Mouse (Mus musculus): ENCODE data around the gene Lsm7. TPM values are rescaled to one million over a fixed set of nuclear protein-coding genes. Genes with fewer than 3 reads are reported as not detected.

The Lsm7 gene
- polyA plus RNA-seq (2014; fragmentation: Illumina TruSeq; extraction: RNeasy Lipid Tissue Mini Kit (QIAGEN cat#74804); ENCODE audit: low read depth, low replicate concordance), result 71.8 TPM

DNA sequence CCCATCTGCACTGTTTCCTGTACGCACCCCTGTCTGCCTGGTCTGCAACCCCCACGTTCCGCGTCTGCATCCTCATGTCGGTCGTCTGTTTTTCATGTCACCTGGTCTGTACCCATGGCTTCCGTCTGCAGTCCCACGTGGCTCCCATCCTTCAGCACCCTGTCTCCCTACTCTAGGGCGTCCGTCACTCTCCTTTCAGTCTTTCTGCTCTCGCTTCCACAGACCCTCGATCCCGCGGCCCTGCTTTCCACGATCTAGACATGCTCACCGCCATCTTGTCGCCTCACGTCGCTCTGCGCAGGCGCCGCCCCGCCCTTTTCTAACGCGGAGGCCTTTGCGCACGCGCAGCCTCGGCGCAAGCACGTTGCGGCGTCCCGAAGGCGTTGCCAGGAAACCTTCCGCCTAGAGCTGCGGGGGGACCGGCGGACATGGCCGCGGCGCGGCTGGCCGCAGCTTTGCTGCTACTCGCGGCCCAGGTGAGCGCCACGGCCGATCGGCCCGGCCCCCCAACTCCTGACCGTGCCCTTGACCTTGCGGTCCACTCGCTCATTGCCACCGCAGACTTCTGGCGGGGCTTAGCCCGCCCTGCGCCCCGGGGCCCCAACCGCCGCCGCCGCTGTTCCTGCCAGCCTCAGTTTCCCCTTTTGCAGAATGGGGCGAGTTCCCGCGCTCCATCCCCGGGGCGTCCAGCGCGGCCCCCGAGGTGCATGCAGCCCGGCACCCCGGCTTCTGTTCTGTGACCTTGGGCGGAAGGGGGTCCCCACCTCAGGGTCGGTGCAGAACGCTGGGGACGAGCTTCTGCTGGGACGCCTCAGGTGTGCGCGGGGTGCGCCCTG, at the start of gene Lsm7, which contains the start of gene Sppl2b:
Lsm7 (minus strand) TSS at position 297 of the 836 bp plus-strand sequence.
Sppl2b (plus strand) TSS at position 363 of the 836 bp plus-strand sequence.

DNA sequence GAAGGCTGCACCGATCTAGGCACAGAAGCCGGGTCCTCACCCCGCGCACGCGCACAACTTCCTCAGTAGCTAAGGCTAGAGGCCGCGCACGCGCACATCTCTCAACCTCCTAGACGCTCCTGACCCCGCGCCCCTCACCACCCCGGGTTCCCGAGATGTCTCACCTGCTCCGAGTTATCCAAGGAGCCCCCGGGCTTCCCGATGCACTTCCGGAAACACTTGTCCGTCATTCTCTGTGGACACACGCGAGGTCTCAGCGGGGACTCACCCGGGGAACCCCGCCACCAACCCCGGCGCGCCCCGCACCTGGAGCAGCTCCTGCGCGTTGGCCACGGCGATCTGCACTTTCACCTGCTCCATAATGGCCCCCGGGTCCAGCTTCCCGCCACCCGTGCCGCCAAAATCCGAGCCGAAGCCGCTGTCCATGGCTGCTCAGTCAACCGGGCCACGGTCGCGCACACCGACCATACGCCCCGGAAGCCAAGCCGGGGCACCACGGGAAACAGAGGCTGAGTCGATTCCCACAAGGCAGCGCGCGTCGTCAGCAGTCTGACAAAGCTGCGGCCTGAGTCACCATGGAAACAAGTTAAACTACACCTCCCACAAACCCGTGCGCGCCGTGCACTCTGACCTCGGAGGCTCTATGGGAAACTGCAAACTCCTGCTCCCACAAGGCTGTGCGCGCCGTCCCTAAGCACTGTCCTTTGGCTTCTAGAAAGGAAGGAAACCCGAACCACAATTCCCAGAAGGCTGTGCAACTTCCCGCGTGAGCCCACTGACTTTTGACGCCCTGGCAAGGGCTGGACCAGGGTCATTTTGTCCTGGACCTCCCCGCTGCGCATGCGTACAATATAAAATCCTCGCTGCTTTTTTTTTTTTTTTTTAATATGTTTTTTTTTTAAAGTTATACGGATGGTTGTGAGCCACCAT, 45.6 kb upstream of the Lsm7 start, which contains the start of gene Timm13:
Timm13 (minus strand) TSS at position 652 of the 930 bp plus-strand sequence.

DNA sequence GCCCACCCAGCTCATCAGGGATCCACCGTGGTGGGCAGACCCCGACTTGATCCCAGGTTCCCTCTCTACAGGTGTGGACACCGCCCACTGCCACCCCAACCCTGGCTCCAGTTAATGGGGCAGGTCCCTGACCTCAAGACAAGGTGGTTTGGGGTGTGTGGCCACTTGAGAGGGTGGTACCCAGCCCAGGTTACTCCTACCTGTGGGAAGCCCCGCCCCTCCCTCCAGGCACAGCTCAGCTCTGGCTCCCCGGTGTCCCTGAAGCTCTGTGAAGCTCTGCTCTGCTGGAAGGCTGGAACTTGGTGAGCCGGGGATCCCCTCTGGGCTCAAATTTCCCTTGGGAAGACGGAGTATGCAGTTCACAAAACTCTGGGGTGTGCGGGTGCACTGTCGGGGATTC, 16.6 kb upstream of the Lsm7 start, which contains the start of gene Tmprss9:
Tmprss9 (plus strand) TSS at position 268 of the 400 bp plus-strand sequence.

DNA sequence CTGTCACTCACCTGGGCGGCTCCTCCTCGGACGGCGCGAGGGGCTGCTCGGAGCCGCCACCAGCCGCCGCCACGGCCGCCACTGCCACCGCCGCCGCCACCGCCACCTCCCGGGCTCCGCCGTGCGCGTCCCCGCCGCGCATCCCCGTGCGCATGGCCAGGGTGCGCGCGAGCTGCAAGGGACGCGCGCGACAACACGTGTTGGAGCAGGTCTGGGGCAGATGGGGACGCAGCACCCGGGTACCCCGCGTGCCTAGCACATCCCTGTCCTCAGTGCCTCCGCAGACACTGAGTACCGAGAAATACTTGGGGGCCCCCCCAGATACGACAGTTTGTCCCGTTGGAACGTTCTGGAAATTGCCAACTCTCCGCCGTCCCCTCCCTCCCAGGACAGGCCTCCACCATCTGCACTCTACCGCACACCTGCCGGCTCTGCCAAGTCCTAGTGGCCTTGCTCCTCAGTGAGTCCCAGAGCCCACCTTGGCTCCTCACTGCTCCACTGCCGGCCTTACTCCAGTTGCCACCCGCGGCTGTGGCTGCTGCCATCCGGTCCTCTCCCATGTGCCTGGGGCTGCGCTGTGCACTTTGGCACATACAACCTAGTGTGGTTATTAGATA, 11.0 kb downstream of the Lsm7 start, which contains the start of gene Lingo3:
Lingo3 (minus strand) TSS at position 109 of the 617 bp plus-strand sequence.

DNA sequence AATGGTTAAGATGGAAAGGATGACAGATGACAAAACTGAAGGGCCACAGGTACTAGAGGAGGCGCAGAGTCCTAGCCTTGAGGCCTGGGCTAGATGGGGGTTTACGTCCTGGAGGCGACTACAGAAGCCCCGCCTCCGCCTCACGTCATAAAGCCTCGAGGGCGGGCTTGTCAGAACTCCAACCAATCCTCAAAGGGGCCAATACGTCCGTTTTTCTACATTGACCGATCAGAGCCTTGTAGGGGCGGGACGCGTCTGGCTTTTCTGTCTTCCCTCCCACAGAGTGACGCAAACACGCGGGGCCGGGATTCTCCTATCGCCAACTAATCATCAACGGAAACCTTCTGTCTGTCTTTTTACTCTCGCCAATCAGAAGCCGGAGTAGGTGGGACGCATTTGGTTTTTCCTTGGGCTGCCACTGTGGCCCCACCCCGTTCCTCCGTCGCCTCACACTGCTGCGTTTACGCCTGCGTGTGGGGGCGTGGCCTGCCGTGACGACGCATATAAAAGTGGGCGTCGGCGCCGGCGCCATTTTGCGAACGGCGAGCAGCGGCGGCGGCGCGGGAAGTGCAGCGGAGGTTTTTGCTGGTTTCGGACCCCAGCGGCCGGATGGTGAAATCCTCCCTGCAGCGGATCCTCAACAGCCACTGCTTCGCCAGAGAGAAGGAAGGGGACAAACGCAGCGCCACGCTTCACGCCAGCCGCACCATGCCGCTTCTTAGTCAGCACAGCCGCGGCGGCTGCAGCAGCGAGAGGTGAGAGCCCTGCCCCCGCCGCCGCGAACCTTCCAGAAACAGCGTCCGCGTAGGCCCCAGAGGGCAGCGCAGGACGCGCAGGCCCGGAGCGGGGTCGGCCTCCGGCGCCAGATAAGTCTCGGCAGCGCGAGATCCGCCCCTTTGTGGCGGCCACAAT, 28.6 kb downstream of the Lsm7 start, which contains the start of gene Oaz1:
Oaz1 (plus strand) TSS at position 506 of the 912 bp plus-strand sequence.

DNA sequence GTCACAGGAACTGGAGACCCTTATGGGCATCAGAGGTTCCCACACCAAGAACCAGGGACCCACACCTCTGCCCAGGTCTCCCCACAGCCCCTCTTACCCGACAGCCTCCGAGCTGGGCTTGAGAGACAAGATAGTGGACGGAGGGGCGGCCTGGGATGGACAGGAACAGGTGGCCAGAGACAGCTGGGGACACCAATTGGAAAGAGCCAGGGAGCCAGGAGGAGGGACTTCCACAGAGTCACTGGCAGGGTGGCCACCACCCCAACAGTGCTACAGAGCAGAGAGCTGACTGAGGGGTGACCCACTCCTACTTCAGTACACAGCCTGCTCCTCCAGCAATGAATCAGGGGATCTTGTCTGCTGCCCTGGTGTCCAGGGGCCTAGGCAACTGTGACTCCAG, 41.6 kb downstream of the Lsm7 start, which contains the start of gene Jsrp1:
Jsrp1 (minus strand) TSS at position 133 of the 400 bp plus-strand sequence.

DNA sequence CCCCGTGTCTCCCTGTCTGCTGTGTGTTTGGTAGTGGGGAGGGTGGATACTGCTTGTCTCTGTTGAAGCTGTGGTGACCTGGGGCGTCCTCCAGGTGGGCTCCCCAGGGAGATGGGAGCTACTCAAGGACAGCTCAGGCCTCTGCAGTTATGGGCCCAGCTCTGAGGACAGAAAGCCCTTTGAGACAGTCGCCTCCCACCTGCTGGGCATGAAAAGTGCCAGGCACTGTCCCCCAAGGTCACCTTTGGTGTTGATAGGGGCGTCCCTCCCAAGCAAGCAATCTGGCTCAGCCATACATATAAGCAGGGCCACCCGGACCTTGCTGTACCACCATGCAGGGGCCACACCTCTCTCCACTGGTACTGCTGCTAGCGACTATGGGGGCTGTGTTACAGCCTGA, 50.1 kb downstream of the Lsm7 start, which contains the start of gene Amh:
Amh (plus strand) TSS at position 328 of the 400 bp plus-strand sequence.

Other genes starting within 250 kb of the Lsm7 start
- gene Gm49322, start 249.2 kb downstream of the Lsm7 start, polyA plus RNA-seq (2014; fragmentation: Illumina TruSeq; extraction: RNeasy Lipid Tissue Mini Kit (QIAGEN cat#74804); ENCODE audit: low read depth, low replicate concordance), result 0.50 TPM
- gene Csnk1g2, start 232.4 kb downstream of the Lsm7 start, polyA plus RNA-seq (2014; fragmentation: Illumina TruSeq; extraction: RNeasy Lipid Tissue Mini Kit (QIAGEN cat#74804); ENCODE audit: low read depth, low replicate concordance), result 87.7 TPM
- gene Btbd2, start 198.1 kb downstream of the Lsm7 start, polyA plus RNA-seq (2014; fragmentation: Illumina TruSeq; extraction: RNeasy Lipid Tissue Mini Kit (QIAGEN cat#74804); ENCODE audit: low read depth, low replicate concordance), result 42.0 TPM
- gene Mknk2, start 177.1 kb downstream of the Lsm7 start, polyA plus RNA-seq (2014; fragmentation: Illumina TruSeq; extraction: RNeasy Lipid Tissue Mini Kit (QIAGEN cat#74804); ENCODE audit: low read depth, low replicate concordance), result 159 TPM
- gene Mob3a, start 153.2 kb downstream of the Lsm7 start, polyA plus RNA-seq (2014; fragmentation: Illumina TruSeq; extraction: RNeasy Lipid Tissue Mini Kit (QIAGEN cat#74804); ENCODE audit: low read depth, low replicate concordance), result 5.6 TPM
- 17.2 TPM for gene Izumo4, start 153.0 kb downstream of the Lsm7 start, polyA plus RNA-seq (2014; fragmentation: Illumina TruSeq; extraction: RNeasy Lipid Tissue Mini Kit (QIAGEN cat#74804); ENCODE audit: low read depth, low replicate concordance)
- 44.0 TPM for gene Ap3d1, start 112.9 kb downstream of the Lsm7 start, polyA plus RNA-seq (2014; fragmentation: Illumina TruSeq; extraction: RNeasy Lipid Tissue Mini Kit (QIAGEN cat#74804); ENCODE audit: low read depth, low replicate concordance)
- 36.2 TPM for gene Dot1l, start 100.0 kb downstream of the Lsm7 start, polyA plus RNA-seq (2014; fragmentation: Illumina TruSeq; extraction: RNeasy Lipid Tissue Mini Kit (QIAGEN cat#74804); ENCODE audit: low read depth, low replicate concordance)
- gene Sf3a2, start 57.0 kb downstream of the Lsm7 start, polyA plus RNA-seq (2014; fragmentation: Illumina TruSeq; extraction: RNeasy Lipid Tissue Mini Kit (QIAGEN cat#74804); ENCODE audit: low read depth, low replicate concordance), result 24.0 TPM
- 33.0 TPM for gene Plekhj1, start 56.6 kb downstream of the Lsm7 start, polyA plus RNA-seq (2014; fragmentation: Illumina TruSeq; extraction: RNeasy Lipid Tissue Mini Kit (QIAGEN cat#74804); ENCODE audit: low read depth, low replicate concordance)
- not detected for gene Amh, start 50.0 kb downstream of the Lsm7 start, polyA plus RNA-seq (2014; fragmentation: Illumina TruSeq; extraction: RNeasy Lipid Tissue Mini Kit (QIAGEN cat#74804); ENCODE audit: low read depth, low replicate concordance)
- gene Jsrp1, start 41.7 kb downstream of the Lsm7 start, polyA plus RNA-seq (2014; fragmentation: Illumina TruSeq; extraction: RNeasy Lipid Tissue Mini Kit (QIAGEN cat#74804); ENCODE audit: low read depth, low replicate concordance), result 0.52 TPM
- gene Oaz1, start 28.6 kb downstream of the Lsm7 start, polyA plus RNA-seq (2014; fragmentation: Illumina TruSeq; extraction: RNeasy Lipid Tissue Mini Kit (QIAGEN cat#74804); ENCODE audit: low read depth, low replicate concordance), result 873 TPM
- 10.1 TPM for gene Lingo3, start 11.2 kb downstream of the Lsm7 start, polyA plus RNA-seq (2014; fragmentation: Illumina TruSeq; extraction: RNeasy Lipid Tissue Mini Kit (QIAGEN cat#74804); ENCODE audit: low read depth, low replicate concordance)
- 16.7 TPM for gene Sppl2b, start 66 bp upstream of the Lsm7 start, polyA plus RNA-seq (2014; fragmentation: Illumina TruSeq; extraction: RNeasy Lipid Tissue Mini Kit (QIAGEN cat#74804); ENCODE audit: low read depth, low replicate concordance)
- not detected for gene Tmprss9, start 16.6 kb upstream of the Lsm7 start, polyA plus RNA-seq (2014; fragmentation: Illumina TruSeq; extraction: RNeasy Lipid Tissue Mini Kit (QIAGEN cat#74804); ENCODE audit: low read depth, low replicate concordance)
- 109 TPM for gene Timm13, start 45.8 kb upstream of the Lsm7 start, polyA plus RNA-seq (2014; fragmentation: Illumina TruSeq; extraction: RNeasy Lipid Tissue Mini Kit (QIAGEN cat#74804); ENCODE audit: low read depth, low replicate concordance)
- gene Lmnb2, start 63.0 kb upstream of the Lsm7 start, polyA plus RNA-seq (2014; fragmentation: Illumina TruSeq; extraction: RNeasy Lipid Tissue Mini Kit (QIAGEN cat#74804); ENCODE audit: low read depth, low replicate concordance), result 4.1 TPM
- 7.3 TPM for gene Gadd45b, start 74.9 kb upstream of the Lsm7 start, polyA plus RNA-seq (2014; fragmentation: Illumina TruSeq; extraction: RNeasy Lipid Tissue Mini Kit (QIAGEN cat#74804); ENCODE audit: low read depth, low replicate concordance)
- 0.99 TPM for gene Gng7, start 159.7 kb upstream of the Lsm7 start, polyA plus RNA-seq (2014; fragmentation: Illumina TruSeq; extraction: RNeasy Lipid Tissue Mini Kit (QIAGEN cat#74804); ENCODE audit: low read depth, low replicate concordance)
- not detected for gene Diras1, start 170.5 kb upstream of the Lsm7 start, polyA plus RNA-seq (2014; fragmentation: Illumina TruSeq; extraction: RNeasy Lipid Tissue Mini Kit (QIAGEN cat#74804); ENCODE audit: low read depth, low replicate concordance)
- 13.6 TPM for gene Slc39a3, start 182.2 kb upstream of the Lsm7 start, polyA plus RNA-seq (2014; fragmentation: Illumina TruSeq; extraction: RNeasy Lipid Tissue Mini Kit (QIAGEN cat#74804); ENCODE audit: low read depth, low replicate concordance)
- 90.2 TPM for gene Sgta, start 205.0 kb upstream of the Lsm7 start, polyA plus RNA-seq (2014; fragmentation: Illumina TruSeq; extraction: RNeasy Lipid Tissue Mini Kit (QIAGEN cat#74804); ENCODE audit: low read depth, low replicate concordance)
- gene Thop1, start 214.8 kb upstream of the Lsm7 start, polyA plus RNA-seq (2014; fragmentation: Illumina TruSeq; extraction: RNeasy Lipid Tissue Mini Kit (QIAGEN cat#74804); ENCODE audit: low read depth, low replicate concordance), result 12.6 TPM
- 0.26 TPM for gene Creb3l3, start 243.7 kb upstream of the Lsm7 start, polyA plus RNA-seq (2014; fragmentation: Illumina TruSeq; extraction: RNeasy Lipid Tissue Mini Kit (QIAGEN cat#74804); ENCODE audit: low read depth, low replicate concordance)